Mouse (Mus musculus) adrenal gland, postnatal 36 days (tissue): Measurements from ENCODE around the gene Ppm1h. TPM values are rescaled to one million over a fixed set of nuclear protein-coding genes. Genes with fewer than 3 reads are reported as not detected.

Source experiments
- DNase-seq, 2 experiments: peaks; one replicate each; pipeline ENCODE4 v3.0.0; 2021; ENCODE audit warnings: mixed read lengths in 1 of 2
- long read RNA-seq, 2 experiments: library from polyadenylated mRNA; stranded (forward); transcript quantifications; one replicate each; pipeline ENCODE4 v2.0.0; 2021; ENCODE audit warnings: borderline sequencing depth in 2 of 2
- total RNA-seq, 2 experiments: library from RNA; stranded (reverse); gene quantifications; 2 replicates each; pipeline ENCODE4 v1.2.3; 2021

Ppm1h gene
- total RNA-seq, result 10 to 100 TPM; 17.6 to 35.3 TPM
- long read RNA-seq, experiment 1, full-length matches to known transcripts, result 3 of 9 reads
- long read RNA-seq, experiment 1, partial matches to known transcripts, result 2 of 9 reads
- long read RNA-seq, experiment 1, other reads (novel, unspliced or antisense), result 4 of 9 reads
- long read RNA-seq, experiment 2, full-length matches to known transcripts, result 1 of 1 reads
- long read RNA-seq, experiment 2, partial matches to known transcripts, result 0 of 1 reads
- long read RNA-seq, experiment 2, other reads (novel, unspliced or antisense), result 0 of 1 reads

DNA sequence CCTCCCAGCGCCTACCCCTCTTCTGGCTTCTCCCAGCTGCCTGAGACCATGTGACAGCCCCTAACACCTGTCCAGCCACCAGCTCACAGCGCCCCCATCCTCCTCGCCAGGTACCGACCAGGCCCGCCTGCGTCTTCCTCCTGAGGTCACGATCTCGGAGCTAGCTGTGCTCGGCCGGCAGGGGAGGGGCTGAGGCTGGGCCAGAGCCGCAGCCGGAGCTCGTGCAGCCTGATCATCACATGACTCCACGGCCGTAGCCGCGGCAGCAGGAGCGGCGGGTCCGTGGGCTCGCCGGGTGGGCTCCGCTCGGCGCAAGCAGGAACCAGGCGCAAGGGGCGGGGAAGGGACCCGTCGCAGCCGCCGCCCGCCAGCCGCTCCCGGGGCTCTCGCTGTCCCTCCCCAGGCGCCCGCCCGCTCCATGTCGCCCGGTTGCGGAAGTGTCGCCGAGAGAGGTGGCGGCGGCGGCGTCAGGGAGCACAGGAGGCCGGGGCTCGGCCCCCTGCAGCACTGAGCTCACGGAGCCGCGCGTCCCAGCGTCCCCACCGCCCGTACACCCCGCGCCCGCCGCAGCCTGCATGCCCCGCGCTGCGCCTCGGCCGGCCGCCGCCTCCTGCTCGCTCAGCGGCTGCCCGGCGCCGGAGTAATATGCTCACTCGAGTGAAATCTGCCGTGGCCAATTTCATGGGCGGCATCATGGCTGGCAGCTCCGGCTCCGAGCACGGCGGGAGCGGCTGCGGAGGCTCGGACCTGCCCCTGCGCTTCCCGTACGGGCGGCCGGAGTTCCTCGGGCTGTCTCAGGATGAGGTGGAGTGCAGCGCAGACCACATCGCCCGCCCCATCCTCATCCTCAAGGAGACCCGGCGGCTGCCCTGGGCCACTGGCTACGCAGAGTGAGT, at the start of gene Ppm1h:
Ppm1h (plus strand) TSS at position 222 of the 896 bp plus-strand sequence.
- DNase-seq, result peak; percentile 85 to 87

DNA sequence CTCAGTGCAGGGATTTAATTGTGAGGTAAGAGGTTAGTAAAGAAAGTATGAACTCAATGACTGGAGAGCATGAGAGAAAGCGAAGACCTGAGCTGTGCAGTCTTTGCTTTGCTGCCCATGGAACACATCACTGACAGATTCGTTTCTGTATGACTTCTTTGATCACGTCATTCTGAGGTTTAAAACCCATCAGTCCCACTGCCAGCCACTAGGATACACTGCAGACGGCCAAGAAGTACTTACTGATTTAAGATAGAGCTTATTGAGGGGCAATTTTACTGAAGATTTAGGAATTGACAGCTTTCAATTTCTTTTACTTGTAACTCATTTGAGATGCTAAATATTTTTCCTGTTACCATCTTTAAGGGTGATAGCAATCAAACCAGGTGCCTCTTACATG, 49.6 kb upstream of the Ppm1h start:
- DNase-seq, result no peak

DNA sequence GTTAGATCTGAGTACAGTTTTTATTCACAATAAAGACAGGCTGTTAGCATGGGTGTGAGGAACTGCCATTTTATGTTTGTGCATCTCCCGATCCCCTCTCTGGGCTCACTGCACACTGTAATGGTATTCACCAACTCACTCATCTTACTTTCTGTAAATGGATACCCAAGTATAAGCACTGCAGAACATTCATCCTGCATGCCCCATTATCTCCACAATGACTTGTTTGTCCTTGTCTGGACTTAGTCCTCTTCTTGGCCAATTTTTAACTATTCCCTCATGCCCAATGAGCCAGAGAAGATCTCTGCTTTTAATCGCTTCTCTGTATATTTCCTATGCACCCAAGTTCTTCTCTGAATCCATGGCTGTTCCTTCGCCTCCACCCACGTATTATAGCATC, 38.7 kb upstream of the Ppm1h start:
- DNase-seq, result no peak

DNA sequence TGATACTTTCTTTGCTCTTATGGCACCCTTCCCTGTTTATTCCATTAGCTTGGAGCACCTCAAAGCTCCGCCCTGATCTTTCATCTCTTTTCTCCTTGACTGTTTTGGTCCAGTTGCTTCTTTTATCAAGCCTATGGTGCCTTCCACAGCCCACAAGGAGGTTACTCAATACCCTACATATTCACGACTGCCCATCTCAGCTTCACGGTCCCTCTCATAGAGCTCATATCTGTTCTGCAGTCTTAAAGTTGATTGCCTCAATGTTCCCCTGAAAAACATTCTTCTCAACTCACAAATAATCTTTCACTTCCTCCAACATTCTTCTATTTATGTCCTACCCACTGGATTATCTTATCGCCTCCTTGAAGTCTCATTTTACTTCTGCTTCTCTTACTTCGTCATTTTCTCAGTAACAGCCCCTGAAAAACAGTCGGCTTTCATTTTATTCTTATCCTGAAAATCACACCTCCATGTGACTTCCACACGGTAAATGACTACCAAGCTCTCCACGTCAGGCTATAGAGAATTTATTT, 37.2 kb upstream of the Ppm1h start:
- DNase-seq, result no peak

DNA sequence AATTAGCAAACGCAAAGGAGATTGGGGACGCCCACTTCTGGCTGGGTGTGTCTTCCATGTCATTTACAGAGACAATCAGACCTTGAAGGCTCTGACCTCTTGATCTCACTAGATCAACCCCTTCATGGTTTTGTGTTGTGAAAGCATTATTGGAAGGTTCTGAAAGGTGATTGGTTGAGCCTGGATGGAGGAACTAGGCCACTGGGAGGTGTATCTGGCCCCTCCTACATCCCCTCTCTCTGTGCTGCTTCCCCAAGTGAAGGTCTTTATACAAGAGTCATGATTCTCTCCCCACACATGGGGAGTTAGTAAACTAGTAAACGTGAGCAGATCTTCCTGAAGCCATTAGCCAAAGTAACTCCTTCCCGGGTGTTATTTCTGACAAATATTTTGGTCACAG, 36.4 kb upstream of the Ppm1h start:
- DNase-seq, result no peak

DNA sequence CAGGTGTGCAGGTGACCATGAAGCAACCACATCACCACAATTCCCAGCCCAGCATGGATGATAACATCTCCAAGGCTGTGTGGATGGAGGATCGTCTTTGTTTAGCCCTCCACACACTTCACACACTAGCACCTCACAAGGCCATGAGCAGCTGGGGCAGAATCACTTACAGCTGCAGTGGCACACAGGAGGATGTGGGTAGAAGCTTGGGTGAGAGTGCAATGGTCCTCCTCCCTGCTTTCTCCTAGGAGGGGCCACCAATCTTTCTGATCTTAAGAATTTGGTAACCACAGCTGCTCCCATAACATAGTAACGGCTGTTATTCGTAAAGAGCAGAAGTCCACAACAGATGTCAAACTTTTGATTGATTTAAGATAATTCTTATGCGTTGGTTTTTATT, 26.6 kb upstream of the Ppm1h start:
- no peak for DNase-seq

DNA sequence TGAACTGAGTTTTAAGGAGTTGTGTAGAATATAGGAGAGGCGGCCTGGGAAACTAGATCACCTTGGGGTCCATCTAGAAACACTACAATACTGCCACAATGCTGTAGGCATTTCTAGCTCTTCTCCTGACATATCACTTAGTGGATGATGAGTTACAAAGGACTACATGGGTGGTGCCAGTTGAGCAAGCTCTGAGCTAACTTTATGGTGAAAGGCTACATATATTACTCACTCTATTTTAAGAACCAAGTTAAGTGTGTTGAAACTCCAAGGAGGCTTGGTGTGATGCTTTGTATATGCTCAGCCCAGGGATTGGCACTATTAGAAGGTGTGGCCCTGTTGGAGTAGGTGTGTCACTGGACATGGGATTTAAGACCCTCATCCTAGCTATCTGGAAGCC, 26.0 kb upstream of the Ppm1h start:
- no peak for DNase-seq

DNA sequence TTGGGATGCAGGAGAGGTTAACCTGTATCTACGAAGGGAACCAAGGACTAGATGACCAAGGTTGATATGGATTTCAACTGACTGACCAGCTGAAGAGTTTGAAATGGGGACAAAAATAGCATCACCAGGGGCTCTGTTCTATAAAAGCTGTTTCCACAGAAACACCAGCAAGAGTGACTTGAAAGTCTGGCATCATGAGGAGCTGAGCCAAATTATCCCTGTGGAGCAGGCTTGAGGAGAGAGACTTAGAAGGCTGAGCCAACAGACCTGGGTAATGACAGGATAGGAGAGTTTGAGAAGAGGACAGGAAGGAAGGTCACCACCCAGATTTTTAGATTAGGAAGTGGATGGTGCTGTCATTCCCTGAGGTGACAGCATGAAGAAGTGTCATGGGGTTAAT, 12.9 kb upstream of the Ppm1h start:
- DNase-seq, result no peak

DNA sequence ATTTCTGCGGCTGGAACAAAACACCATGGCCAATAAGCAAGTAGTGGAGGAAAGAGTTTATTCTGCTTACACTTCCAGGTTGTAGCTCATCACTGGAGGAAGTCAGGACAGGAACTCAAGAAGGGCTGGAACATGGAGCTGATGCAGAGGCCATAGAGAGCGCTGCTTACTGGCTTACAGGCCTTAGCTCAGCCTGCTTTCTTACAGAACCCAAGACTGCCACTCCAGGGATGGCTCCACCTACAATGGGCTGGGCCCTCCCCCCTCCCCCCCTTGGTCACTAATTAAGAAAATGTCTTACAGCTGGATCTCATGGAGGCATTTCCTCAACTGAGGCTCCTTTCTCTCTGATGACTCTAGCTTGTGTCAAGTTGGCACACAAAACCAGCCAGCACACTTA, 7.3 kb upstream of the Ppm1h start:
- DNase-seq, result no peak

DNA sequence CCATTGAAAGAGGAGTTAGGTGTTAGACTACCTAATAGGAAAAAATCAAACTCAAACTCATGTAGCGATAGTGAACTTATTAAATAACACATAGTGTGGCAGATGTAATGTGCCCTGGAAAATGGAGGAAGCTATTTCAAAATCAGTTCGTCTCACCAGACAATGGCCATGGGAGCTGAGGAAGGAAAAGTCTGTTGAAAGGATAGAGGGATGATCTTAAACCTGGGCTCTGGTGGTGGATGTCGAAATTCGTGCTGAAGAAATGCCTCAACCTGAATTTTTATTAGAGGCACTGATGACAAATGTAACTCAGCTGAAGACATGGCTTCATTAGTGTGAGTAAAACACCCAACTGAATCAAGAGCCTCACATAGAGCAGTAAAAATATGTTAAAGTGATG, 6.5 kb upstream of the Ppm1h start:
- DNase-seq, result no peak

DNA sequence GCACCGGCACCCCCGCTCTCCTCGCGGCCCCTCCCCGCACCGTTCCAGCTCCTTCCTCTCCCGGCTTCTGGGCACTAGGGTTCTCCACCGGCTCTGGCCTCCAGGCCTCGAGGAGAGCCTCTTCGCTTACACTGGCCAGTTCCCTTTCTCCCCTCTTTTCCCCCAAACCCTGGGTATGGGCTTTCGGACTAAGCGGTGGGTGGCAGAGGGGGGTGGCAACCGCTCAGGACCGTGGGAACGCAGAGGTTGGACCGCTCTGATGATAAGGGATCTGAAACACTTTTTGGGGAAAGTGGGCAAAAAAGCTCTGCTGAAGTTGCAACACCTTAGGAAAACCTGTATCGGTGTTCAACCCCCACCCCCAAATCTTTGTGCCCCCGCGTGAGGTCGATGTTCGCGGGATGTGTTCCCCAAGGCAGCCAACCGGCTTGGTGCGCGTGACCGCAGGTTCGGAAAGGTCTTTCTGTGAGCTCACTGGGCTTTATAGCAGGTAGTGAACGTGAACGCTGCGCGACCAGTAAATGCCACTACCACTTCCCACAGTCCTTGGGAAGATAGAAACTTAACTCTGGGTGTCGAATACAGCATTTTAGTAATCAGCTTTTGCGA, 979 bp downstream of the Ppm1h start:
- DNase-seq, result peak; percentile 49 to 82

DNA sequence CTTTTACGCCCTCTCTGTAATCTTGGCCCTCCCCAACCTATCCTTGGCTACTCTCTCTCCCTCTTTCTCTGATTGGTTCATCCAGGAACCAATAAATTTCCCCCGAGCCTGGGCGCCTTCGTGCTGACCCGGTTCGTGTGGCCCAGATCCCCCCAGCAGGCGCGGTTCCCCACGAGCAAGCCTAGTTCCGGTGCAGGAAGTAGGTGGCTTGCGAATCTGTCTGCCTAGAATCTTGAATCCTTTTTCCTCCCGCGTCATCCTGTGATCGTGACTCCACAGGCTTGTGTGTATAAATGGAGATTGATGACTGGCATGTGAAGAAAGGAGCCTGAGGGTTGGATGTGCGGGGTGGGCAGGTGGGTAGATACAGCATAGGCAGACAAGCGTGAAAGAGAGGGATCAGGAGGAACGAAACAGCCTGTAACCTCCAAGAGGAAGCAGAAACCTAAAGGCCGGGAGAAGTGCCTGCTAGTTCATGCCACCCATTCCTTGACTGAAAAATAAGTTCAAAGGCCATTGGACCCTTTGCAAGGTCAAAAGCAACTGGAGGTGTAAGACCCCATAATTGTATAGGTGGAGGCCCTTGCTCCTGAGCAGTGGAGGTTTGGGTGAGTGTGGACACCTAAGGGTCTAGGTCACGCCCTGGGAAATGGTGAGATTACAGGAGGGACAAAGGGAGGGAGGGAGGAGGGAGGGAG, 2.0 kb downstream of the Ppm1h start:
- peak; percentile 24 to 36 for DNase-seq

DNA sequence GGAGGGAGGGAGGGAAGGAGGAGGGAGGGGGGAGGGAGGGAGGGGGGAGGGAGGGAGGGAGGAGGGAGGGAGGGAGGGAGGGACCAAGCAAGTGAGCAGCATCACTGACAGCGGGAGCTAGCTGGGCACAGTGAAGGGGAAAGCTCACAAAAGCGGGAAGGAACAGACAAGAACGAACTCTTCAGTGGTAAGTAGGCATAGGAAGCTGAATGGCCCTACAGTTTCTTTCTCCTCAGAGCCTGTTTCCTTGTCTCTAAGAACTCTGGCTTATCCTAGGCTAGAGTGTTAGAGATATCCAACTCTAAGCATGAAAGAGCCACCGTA, 2.5 kb downstream of the Ppm1h start:
- DNase-seq, result no peak

DNA sequence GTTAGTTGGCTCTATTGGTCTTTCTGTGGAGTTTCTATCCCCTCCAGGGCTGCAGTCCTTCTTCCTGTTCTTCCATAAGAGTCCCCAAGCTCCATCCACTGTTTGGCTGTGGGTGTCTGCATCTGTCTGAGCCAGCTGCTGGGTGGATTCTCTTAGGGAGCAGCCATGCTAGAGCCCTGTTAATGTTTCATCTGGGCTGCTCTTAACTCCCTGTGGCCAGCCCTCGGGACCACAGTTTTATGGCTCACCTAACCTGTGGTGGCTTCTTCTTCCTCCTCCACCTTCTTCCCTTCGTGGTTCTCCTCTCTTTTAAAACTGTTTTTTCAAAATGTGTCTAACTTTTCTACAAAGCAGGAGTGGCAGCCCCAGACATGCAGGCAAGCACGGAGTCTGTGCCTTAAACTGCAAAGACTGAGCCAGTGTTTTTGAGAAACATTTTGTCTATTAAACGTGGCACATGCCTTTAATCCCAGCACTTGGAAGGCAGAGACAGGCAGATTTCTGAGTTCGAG, 5.3 kb downstream of the Ppm1h start:
- DNase-seq, result no peak

DNA sequence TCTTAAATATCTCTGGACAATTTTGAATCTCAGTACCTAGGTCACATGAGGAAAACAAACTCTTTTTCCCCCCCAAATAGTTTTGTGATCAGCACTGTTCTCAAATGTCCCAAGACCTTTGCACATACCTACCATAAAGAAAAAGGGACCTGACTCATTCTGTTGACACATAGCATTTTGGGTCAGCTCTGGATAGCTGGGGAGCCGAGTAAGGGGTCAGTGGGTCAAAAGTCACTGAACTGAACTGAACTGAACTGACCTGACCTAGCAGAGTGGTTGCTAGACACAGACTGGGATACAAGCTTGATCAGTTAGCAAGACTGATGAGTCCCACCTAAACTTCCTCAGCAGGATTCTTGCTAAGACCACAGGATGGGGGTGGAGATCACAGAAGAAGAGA, 6.7 kb downstream of the Ppm1h start:
- DNase-seq, result no peak

DNA sequence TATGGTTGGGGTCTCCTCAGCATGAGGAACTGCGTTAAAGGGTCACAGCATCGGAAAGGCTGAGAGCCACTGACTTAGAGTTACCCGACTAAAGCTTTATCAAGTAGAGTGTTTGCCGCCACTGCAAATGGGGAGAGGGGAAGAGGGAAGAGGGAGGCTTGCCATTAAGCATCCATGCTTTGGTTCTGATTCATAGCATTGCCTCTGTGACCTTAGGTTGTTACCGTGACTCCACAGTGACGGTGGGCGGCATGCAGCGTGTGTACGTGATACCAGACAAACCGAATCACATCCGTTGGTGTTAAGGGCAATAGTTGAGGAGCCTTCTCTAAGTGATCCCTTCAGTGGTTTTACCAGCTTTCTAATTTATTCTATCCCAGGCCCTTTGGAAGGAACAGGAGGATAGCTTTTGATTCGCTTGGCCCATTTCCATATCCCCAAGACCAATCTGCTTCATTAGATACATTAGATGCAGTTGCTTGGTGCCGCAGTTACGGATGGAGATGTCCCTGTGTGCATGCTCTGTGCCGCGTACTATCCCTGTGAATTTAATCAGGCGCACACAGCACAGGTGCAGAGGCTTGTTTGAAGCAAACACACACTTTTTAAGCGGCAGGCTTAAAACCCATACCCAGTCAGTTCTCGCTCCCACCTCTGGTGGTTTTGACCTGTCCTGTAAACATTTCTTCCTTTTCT, 7.4 kb downstream of the Ppm1h start:
- no peak for DNase-seq

DNA sequence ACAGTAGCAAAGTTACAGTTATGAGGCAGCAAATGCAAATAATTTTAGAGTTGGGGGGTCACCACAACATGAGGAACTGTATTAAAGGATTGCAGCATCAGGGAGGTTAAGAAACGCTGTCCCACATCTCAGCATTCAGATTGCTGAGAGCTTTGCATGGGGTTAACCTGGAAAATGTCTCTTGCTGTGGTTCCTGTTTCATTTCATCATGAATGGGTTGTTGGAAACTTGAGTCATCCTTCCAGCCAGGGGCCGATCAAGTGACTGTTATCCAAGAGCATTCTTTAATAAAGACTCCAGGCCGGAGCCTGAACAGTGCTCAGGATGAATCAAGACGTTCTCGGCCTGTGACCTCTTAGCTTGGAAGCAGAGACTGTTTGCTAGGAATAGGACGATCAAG, 12.1 kb downstream of the Ppm1h start:
- no peak for DNase-seq

DNA sequence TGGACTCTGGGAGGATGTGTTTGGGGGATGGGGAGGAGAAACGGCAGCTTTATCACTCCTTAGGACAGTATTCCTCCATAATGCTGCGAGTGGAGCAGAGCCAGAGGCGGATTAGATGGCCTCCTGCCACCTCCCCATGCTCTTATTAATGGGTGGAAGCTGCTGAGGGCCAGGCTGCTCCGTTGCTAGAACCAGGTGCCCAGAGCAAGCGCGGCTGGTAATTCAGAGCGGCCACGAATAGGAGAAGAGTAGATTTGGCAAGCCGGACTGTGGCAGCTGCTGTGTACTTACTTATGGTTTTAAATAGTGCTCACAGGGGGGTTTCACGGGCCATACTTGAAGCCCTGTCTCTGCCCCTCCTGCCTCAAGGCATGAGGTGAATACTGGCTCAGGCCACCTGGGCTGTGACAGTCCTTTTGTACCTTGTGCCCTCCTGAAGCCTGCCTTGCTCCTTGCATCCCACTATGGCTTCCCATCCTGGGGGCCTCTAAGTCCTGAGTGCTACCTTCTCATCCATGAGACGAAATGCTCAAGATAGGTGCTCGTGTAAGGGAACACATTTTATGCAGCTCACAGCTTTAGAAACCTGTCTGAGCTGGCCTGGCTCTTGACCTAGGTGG, 14.7 kb downstream of the Ppm1h start:
- DNase-seq, result no peak

DNA sequence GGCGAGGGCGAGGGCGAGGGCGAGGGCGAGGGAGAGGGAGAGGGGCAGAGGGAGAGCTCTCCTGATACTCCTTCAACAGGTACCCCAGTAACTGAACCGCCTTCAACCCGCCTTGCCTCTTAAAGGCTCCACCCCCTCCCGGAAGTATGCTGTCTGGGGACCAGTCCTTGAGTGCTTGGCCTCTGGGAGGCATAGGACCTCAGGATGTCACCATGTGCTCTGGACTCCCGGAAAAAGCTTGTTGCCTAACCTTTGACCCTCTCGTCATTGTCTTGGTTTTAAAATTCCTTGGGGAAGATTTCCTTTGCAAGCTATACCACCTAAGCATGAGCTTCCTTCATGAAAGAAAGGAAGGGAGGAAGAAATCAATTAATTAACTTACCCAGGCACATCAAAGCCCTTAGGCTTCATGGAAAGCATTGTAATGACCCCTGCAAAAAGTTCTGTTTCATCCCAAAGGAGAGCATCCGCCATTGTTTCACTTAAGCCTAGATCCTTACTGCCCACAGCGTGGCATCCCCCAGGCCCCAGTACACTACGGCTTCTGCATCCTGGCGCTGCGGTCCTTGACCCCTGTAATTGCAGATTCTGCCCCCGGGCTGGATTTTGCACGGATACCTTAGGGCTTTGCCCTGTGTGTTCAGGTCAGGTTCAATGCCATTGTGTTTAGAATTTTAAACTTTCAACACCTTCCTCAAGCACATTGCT, 15.5 kb downstream of the Ppm1h start:
- DNase-seq, result no peak

DNA sequence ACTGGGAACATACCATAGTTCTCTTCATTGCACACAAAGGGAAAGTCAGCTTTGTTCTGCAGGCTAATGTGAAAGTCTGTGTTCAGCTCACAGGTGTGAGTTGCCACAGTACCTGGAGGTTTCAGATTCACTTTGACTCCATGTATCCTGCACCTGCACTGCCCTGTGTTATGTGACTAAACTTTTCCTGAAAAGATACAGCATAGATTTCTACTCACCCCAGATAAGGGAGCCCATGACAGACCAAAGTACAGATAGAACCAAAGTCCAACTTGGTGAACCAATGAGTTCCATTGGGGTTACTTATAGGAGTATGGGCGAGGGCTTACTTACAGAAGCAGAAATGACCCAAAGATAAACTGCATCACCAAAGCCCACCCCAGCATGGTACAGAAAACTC, 17.8 kb downstream of the Ppm1h start:
- DNase-seq, result no peak

DNA sequence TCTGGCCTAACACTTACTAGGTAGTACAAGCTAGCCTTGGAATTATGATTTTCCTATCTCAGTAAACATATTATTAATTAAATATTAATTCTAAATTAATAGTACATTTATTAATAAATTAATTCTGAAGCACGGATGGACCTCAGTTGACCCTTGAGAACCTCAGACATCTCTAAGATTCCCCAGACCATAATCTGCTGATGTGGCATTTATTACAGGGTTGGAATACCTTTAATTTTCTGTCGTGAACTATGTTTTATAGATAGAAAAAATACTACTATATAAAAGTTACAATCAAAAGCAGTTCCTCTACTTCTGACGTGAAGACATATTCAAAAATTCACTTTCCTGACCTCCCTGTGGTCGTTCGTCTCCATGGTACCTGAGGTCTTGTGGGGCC, 19.8 kb downstream of the Ppm1h start:
- DNase-seq, result no peak
